Mouse (Mus musculus) adrenal gland, adult 8-10 months (tissue): ENCODE results near the gene Kif17. TPM values are rescaled to one million over a fixed set of nuclear protein-coding genes. Genes with fewer than 3 reads are reported as not detected.
A peak's percentile ranks its signal among the peaks of the same experiment; 100 is the strongest.
"Not testable (repeated sequence)": the region's sequence is repeated elsewhere in the genome, so short reads cannot be mapped to it uniquely, and the experiment has no call there.

Source experiments
- DNase-seq: peaks from one replicate; pipeline ENCODE4 v3.0.0; 2022
- total RNA-seq, 4 experiments: library from RNA; stranded (reverse); gene quantifications; 2 replicates each; pipeline ENCODE4 v1.2.4; 2022

Kif17 gene
- total RNA-seq, 4 experiments from 2014 or later = 3.1 to 6.3 (median 4.0) TPM

- DNase-seq = no peak
These were observed 65.5 kb downstream of the Kif17 start for GRCm38 (mm10) chr4:138315781-138316180.

GRCm38 (mm10) chr4:138316369-138316768 is 66.1 kb downstream of the Kif17 start:
- DNase-seq = no peak

- no peak for DNase-seq
These were observed 68.5 kb downstream of the Kif17 start for GRCm38 (mm10) chr4:138318509-138319266.

- peak; percentile 78 for DNase-seq
These were observed 69.3 kb downstream of the Kif17 start for GRCm38 (mm10) chr4:138319508-138319907.

GRCm38 (mm10) chr4:138320711-138321110 is 70.5 kb downstream of the Kif17 start:
- DNase-seq = no peak

GRCm38 (mm10) chr4:138321488-138321887 is 71.3 kb downstream of the Kif17 start:
- no peak for DNase-seq

GRCm38 (mm10) chr4:138322692-138323091 is 72.5 kb downstream of the Kif17 start:
- no peak for DNase-seq

GRCm38 (mm10) chr4:138323753-138324152 is 73.5 kb downstream of the Kif17 start:
- DNase-seq = no peak

- no peak for DNase-seq
These were observed 74.2 kb downstream of the Kif17 start for GRCm38 (mm10) chr4:138324451-138324850.

- peak; percentile 96 for DNase-seq
These were observed 75.3 kb downstream of the Kif17 start for GRCm38 (mm10) chr4:138325466-138326076.

GRCm38 (mm10) chr4:138326077-138326695 is 76.0 kb downstream of the Kif17 start, which contains the start of gene Pink1:
Gene Pink1, minus strand, starts transcription at chr4:138326307.
- DNase-seq = peak; percentile 87

- not testable (repeated sequence) for DNase-seq
These were observed 76.9 kb downstream of the Kif17 start for GRCm38 (mm10) chr4:138327155-138327554.

GRCm38 (mm10) chr4:138327891-138328470 is 77.7 kb downstream of the Kif17 start:
- DNase-seq = no peak

- DNase-seq = no peak
These were observed 80.0 kb downstream of the Kif17 start for GRCm38 (mm10) chr4:138330264-138330671.

- DNase-seq = no peak
These were observed 81.4 kb downstream of the Kif17 start for GRCm38 (mm10) chr4:138331647-138332046.

GRCm38 (mm10) chr4:138333135-138333534 is 82.9 kb downstream of the Kif17 start:
- no peak for DNase-seq

GRCm38 (mm10) chr4:138335036-138335435 is 84.8 kb downstream of the Kif17 start:
- DNase-seq = no peak

GRCm38 (mm10) chr4:138335648-138336047 is 85.4 kb downstream of the Kif17 start:
- DNase-seq = no peak

GRCm38 (mm10) chr4:138336876-138337275 is 86.6 kb downstream of the Kif17 start:
- DNase-seq = no peak

GRCm38 (mm10) chr4:138337341-138337740 is 87.1 kb downstream of the Kif17 start:
- no peak for DNase-seq

GRCm38 (mm10) chr4:138339963-138340362 is 89.7 kb downstream of the Kif17 start:
- no peak for DNase-seq

- DNase-seq = no peak
These were observed 91.2 kb downstream of the Kif17 start for GRCm38 (mm10) chr4:138341393-138341792.

- DNase-seq = no peak
These were observed 91.8 kb downstream of the Kif17 start for GRCm38 (mm10) chr4:138342048-138342447.
